Mouse (Mus musculus): ENCODE results near the gene Rere.
"Not testable (repeated sequence)": the region's sequence is repeated elsewhere in the genome, so short reads cannot be mapped to it uniquely, and the experiment has no call there.

The Rere gene

GRCm38 (mm10) chr4:150513387-150513786 lies 231.9 kb downstream of the Rere start:
- DNase-seq (ENCODE audit: low read depth): not testable (repeated sequence)

DNA sequence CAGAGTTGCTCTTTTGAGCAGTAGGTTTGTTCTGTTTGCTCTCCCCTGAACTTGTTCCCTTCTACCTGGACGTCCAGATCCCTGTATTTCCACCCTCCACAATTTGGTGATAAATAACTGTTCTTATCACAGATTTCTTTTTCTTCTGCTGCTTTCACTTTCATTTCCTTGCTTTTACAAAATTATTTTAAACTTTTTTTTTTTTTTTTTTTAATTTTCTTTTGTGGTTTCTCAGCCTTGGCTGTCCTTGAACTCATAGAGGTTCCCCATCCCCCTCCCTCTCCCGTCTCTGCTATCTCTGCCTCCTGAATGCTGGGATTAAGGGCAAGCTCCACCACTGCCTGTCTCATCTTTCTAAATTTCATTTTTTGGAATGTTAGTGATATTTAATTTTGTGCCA lies 234.8 kb downstream of the Rere start:
- no peak for DNase-seq (ENCODE audit: low read depth)

- peak; percentile 53 for DNase-seq (ENCODE audit: low read depth)
These were observed 235.9 kb downstream of the Rere start for GRCm38 (mm10) chr4:150517381-150517780.

- DNase-seq (ENCODE audit: low read depth): peak; percentile 39
These were observed 237.4 kb downstream of the Rere start for GRCm38 (mm10) chr4:150518826-150519225.

GRCm38 (mm10) chr4:150520069-150520468 lies 238.6 kb downstream of the Rere start:
- DNase-seq (ENCODE audit: low read depth): no peak

- DNase-seq (ENCODE audit: low read depth): no peak
These were observed 241.0 kb downstream of the Rere start for GRCm38 (mm10) chr4:150522425-150522824.

GRCm38 (mm10) chr4:150523351-150523750 lies 241.9 kb downstream of the Rere start:
- DNase-seq (ENCODE audit: low read depth): peak; percentile 23

GRCm38 (mm10) chr4:150526269-150526668 lies 244.8 kb downstream of the Rere start:
- no peak for DNase-seq (ENCODE audit: low read depth)

GRCm38 (mm10) chr4:150528426-150528825 lies 247.0 kb downstream of the Rere start:
- DNase-seq (ENCODE audit: low read depth): no peak

- DNase-seq (ENCODE audit: low read depth): no peak
These were observed 247.4 kb downstream of the Rere start for GRCm38 (mm10) chr4:150528846-150529245.

DNA sequence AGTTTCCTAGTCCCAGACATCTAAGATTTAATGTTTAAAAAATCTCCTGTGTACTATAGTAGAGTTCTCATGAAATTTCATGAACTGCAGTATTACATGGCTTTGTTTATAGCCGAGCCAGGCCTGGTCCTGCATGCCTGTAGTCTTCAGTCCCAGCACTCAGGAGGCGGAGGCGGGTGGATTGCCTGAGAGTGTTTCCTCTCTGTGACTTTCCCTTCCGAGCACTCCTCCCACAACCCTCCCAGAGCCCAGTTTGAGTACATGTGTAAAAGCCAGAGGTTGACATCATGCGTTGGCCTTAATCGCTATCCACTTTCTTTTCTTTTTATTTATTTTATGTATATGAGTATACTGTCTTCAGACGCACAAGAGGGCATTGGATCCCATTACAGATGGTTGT lies 250.4 kb downstream of the Rere start:
- no peak for DNase-seq (ENCODE audit: low read depth)

GRCm38 (mm10) chr4:150536821-150537510 lies 255.5 kb downstream of the Rere start:
- no peak for DNase-seq (ENCODE audit: low read depth)

DNA sequence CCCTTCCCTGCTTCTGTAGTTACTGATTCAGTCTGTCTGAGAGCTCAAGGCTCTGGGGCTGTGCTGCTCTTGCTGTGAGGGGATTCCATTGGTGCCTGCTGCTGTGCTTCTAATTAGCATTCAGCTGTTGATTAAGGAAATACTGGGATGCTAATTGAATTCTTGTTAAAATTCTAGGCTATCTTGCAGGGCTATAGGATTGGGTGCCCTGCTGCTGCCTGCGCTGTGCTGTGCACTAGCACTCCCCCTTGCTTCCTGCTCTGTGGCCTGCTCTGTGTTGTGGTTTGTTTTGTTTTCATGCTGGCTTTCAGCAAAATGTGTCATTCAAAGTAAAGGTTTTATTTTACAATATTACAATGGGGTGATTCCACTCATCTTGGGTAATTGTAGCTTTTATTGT lies 258.4 kb downstream of the Rere start:
- no peak for DNase-seq (ENCODE audit: low read depth)

- DNase-seq (ENCODE audit: low read depth): no peak
These were observed 259.1 kb downstream of the Rere start for GRCm38 (mm10) chr4:150540392-150541094.

- DNase-seq (ENCODE audit: low read depth): no peak
These were observed 262.8 kb downstream of the Rere start for GRCm38 (mm10) chr4:150544231-150544630.

DNA sequence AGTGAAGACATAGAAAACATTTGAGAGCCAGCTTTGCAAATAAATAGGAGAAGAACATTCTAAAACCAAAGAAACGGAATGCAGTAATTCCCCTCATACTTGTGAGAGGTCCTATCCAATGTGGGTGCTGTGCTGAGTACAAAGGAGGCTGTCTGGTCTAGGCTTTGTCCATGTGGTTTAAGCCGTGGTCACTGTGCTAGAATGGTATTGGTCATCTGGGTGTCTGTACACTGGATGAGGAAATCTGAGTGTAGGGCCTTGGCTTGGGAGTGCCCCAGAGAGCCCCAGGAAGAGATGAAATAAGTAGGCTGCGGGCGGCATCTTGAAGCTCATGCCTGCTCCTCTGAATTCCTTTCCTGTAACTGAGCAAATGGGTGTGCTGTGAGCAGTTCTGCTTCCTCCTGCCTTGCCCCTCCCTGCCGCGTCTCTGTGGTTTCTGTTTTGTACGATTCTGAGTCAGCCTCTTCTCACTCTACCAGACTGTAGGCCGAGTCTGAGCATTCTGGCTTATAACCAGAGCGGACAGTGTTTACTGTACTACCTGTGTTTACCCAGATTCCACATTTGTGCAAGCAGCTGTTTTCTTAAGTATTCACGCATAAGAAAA lies 263.3 kb downstream of the Rere start:
- peak; percentile 80 for DNase-seq (ENCODE audit: low read depth)

DNA sequence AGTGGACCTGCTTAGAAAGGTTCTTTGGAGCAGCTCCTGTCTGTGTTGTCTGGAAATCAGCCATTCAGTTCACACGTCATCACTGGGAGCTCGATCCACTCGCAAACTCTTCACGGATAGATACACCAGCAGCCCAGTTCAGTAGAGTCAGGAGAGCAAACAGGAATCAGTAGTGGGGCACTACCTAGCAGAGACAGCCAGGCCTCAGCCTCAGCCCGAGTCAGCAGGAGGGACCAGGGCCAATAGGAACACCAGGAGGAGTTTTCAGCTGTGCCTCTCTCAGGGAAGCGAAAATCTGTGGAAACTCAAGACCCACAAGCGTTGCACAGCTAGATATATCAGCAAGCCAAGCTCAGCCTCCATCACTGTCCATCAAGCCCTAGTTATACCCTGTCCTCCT lies 264.3 kb downstream of the Rere start:
- no peak for DNase-seq (ENCODE audit: low read depth)

- not testable (repeated sequence) for DNase-seq (ENCODE audit: low read depth)
These were observed 264.9 kb downstream of the Rere start for GRCm38 (mm10) chr4:150546296-150546695.

- DNase-seq (ENCODE audit: low read depth): no peak
These were observed 267.9 kb downstream of the Rere start for GRCm38 (mm10) chr4:150549393-150549792.

- no peak for DNase-seq (ENCODE audit: low read depth)
These were observed 268.7 kb downstream of the Rere start for GRCm38 (mm10) chr4:150549989-150550716.

- DNase-seq (ENCODE audit: low read depth): no peak
These were observed 269.9 kb downstream of the Rere start for GRCm38 (mm10) chr4:150551390-150551789.

DNA sequence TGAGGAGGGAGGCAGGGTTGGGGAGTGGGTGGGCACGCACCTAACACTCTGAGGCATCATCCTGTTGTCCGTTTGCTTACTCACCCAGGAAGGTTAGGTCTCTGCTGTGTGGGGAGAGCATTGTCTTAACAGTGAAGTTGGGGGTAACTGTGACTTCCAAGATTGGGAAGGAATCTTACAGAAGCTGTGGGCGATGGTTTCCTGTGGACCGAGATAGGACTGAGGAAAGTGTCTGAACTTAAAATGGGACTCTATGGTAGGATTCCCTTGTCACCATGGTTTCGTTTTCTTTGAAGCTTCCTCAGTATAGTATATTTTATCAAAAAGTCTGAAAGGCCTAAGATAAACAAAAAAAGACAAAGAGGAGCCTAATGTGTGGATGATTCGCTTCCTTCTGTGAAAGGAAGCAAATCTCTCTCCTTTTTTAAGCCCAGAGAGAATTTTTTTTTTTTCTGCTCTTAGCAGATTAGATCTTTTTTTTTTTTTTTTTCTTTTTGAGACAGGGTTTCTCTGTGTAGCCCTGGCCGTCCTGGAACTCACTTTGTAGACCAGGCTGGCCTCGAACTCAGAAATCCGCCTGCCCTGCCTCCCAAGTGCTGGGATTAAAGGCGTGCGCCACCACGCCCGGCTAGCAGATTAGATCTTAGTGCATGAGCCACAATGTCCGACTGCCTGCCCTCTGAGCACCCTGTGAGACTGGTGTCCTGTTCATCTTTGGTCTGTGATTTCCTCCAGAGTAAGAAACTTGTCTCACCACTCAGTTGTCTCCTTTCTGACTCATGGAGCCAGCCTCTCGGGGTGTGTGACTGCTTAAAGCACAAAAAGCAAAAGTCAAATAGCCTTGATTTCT lies 271.5 kb downstream of the Rere start:
- DNase-seq (ENCODE audit: low read depth): no peak

Measured in c-Kit-positive CD71-negative TER-119-negative erythroid progenitor cells, embryonic 14.5 days (primary cell).